14 mouse cellular contexts compared by ENCODE assay signal in genomic region chr5:113453356-113453755, GRCm38 (mm10). TPM values are rescaled to one million over a fixed set of nuclear protein-coding genes. Genes with fewer than 3 reads are reported as not detected.
A peak's percentile ranks its signal among the peaks of the same experiment; 100 is the strongest.
DNase-seq lines count a peak whose midpoint lies in the region; ATAC-seq and TF ChIP-seq lines count a peak whose summit lies in the region.
"Had no signal": no experiment of that assay in that cellular context is flagged by ENCODE, and none has a peak within 500 bp of the region (broad histone marks: within the 10 kb centered on the region; RNA-seq: fewer than 3 reads in every experiment).

No protein-coding gene starts in this region.

- H3K9me3 ChIP-seq in forebrain, embryonic 10.5 days: peaks cover 12% of the 10 kb centered on the region; the same call in 1 of the 2 replicates
- no peaks in the 10 kb centered on the region for H3K9me3 ChIP-seq in forebrain, embryonic 15.5 days
- H3K9me3 ChIP-seq in midbrain, embryonic 10.5 days (replicated peaks): peaks cover 3% of the 10 kb centered on the region; the same call in 1 of the 2 replicates
- no peaks in the 10 kb centered on the region for H3K9me3 ChIP-seq in neural tube, embryonic 15.5 days (replicated peaks)

- no peaks in the 10 kb centered on the region for H3K36me3 ChIP-seq in forebrain, embryonic 10.5 days (replicated peaks)
- H3K36me3 ChIP-seq in forebrain, embryonic 15.5 days: no peaks in the 10 kb centered on the region
- no peaks in the 10 kb centered on the region for H3K36me3 ChIP-seq in midbrain, embryonic 10.5 days
- no peaks in the 10 kb centered on the region for H3K36me3 ChIP-seq in neural tube, embryonic 15.5 days
- H3K36me3 ChIP-seq: liver, embryonic 13.5 days had no signal

- peak overlapping the region; percentile 81 for H3K27ac ChIP-seq in forebrain, embryonic 10.5 days
- H3K27ac ChIP-seq in forebrain, embryonic 15.5 days (replicated peaks): no peak overlapping the region
- H3K27ac ChIP-seq in midbrain, embryonic 10.5 days (replicated peaks): peak overlapping the region; percentile 82
- 0 out of 2 replicates have a peak overlapping the region, but pooled peaks have one; percentile 6 for H3K27ac ChIP-seq in neural tube, embryonic 15.5 days (replicated peaks)
- no peak overlapping the region for H3K27ac ChIP-seq in gastrocnemius, adult 2 months
- H3K27ac ChIP-seq: liver, embryonic 13.5 days had no signal

- H3K4me3 ChIP-seq in forebrain, embryonic 10.5 days: no peak overlapping the region
- no peak overlapping the region for H3K4me3 ChIP-seq in forebrain, embryonic 15.5 days
- H3K4me3 ChIP-seq in midbrain, embryonic 10.5 days: peak overlapping the region; percentile 1; the same call in 1 of the 2 replicates
- H3K4me3 ChIP-seq in neural tube, embryonic 15.5 days (replicated peaks): no peak overlapping the region
- H3K4me3 ChIP-seq in gastrocnemius, adult 2 months: no peak overlapping the region
- H3K4me3 ChIP-seq: erythroblast, embryonic 14.5 days; liver, embryonic 13.5 days; myocyte had no signal

- H3K4me2 ChIP-seq in forebrain, embryonic 15.5 days (replicated peaks): no peak overlapping the region
- no peak overlapping the region for H3K4me2 ChIP-seq in neural tube, embryonic 15.5 days
- H3K4me2 ChIP-seq: liver, embryonic 13.5 days had no signal

- 5% methylated on average over 4 of the region's 4 CpGs for WGBS in forebrain, embryonic 10.5 days
- WGBS in forebrain, embryonic 15.5 days: 1% methylated on average over 4 of the region's 4 CpGs
- 2% methylated on average over 4 of the region's 4 CpGs for WGBS in midbrain, embryonic 10.5 days
- 4% methylated on average over 4 of the region's 4 CpGs for WGBS in neural tube, embryonic 15.5 days

- H3K4me1 ChIP-seq in forebrain, embryonic 10.5 days: peaks cover 49% of the 10 kb centered on the region
- peaks cover 6% of the 10 kb centered on the region for H3K4me1 ChIP-seq in forebrain, embryonic 15.5 days
- peaks cover 43% of the 10 kb centered on the region for H3K4me1 ChIP-seq in midbrain, embryonic 10.5 days
- H3K4me1 ChIP-seq in neural tube, embryonic 15.5 days: peaks cover 17% of the 10 kb centered on the region
- H3K4me1 ChIP-seq: liver, embryonic 13.5 days had no signal

- DNase-seq in forebrain, embryonic 10.5 days (ENCODE audit: extremely low spot score, low spot score): peak; percentile 63
- DNase-seq in kidney, postnatal 10 days: peak; percentile 22
- DNase-seq in kidney, adult 11 months: no peak
- DNase-seq in midbrain, embryonic 10.5 days (ENCODE audit: low spot score): peak; percentile 74
- no peak for DNase-seq in gastrocnemius, adult 2 months
- no peak for DNase-seq in B cell, adult 2 months
- DNase-seq: adrenal gland, adult 2 months; gastrocnemius, postnatal 14 days; liver, embryonic 13.5 days; lung, postnatal 36 days had no signal

- no peak for ATAC-seq in forebrain, embryonic 15.5 days (replicated peaks)
- no peak for ATAC-seq in neural tube, embryonic 15.5 days (ENCODE audit: low FRiP score)

- H3K9ac ChIP-seq in forebrain, embryonic 15.5 days (replicated peaks): no peak overlapping the region
- no peak overlapping the region for H3K9ac ChIP-seq in neural tube, embryonic 15.5 days (replicated peaks)
- H3K9ac ChIP-seq: liver, embryonic 13.5 days had no signal

- intact Hi-C loops in gastrocnemius, adult 2 months (cut with DNase I): no loop called here

- H3K27me3 ChIP-seq in forebrain, embryonic 10.5 days (ENCODE audit: poor library complexity, severe bottlenecking): 0 out of 2 replicates have a peak, but pooled peaks cover under 1% of the 10 kb centered on the region
- H3K27me3 ChIP-seq in forebrain, embryonic 15.5 days: no peaks in the 10 kb centered on the region
- H3K27me3 ChIP-seq in midbrain, embryonic 10.5 days (ENCODE audit: low read depth, poor library complexity, severe bottlenecking): no peaks in the 10 kb centered on the region; the same call in 1 of the 2 replicates
- no peaks in the 10 kb centered on the region for H3K27me3 ChIP-seq in neural tube, embryonic 15.5 days (replicated peaks)
- H3K27me3 ChIP-seq: liver, embryonic 13.5 days had no signal

- no peak for TF ChIP-seq CTCF in gastrocnemius, adult 2 months (IDR thresholded peaks at IDR 0.05)

RNA-seq across cellular contexts. Expression of gene Wscd2, which starts 36.8 kb away (rescaled TPM):
- 3.9 and 4.5 TPM in 2 replicates for polyA plus RNA-seq in forebrain, embryonic 10.5 days (2016; fragmentation: Nextera tagmentation; extraction: Ambion mirVana)
- polyA plus RNA-seq in forebrain, embryonic 15.5 days (2015; fragmentation: Nextera tagmentation; extraction: Ambion mirVana): 7.9 and 8.4 TPM in 2 replicates
- polyA plus RNA-seq in midbrain, embryonic 10.5 days (2016; fragmentation: Nextera tagmentation; extraction: Ambion mirVana): 9.2 and 11.8 TPM in 2 replicates
- polyA plus RNA-seq in neural tube, embryonic 15.5 days (2015; fragmentation: Nextera tagmentation; extraction: Ambion mirVana): 18.2 and 22.6 TPM in 2 replicates
- total RNA-seq in gastrocnemius, adult 2 months (2021): under 1 TPM; 0.08 to 0.36 TPM
- polyA plus RNA-seq: erythroblast, embryonic 14.5 days; myocyte had no signal

Comparison
In these comparisons a context has a peak if more than half of its experiments do, and no peak if none do; other contexts are left out.
1. DNase-seq: peak in forebrain, embryonic 10.5 days (single experiment), kidney, postnatal 10 days (single experiment) and midbrain, embryonic 10.5 days (single experiment); none in kidney, adult 11 months (single experiment), gastrocnemius, adult 2 months (single experiment) and B cell, adult 2 months (0 of 2).
2. H3K27ac ChIP-seq: peak in forebrain, embryonic 10.5 days (single experiment), midbrain, embryonic 10.5 days (single experiment) and neural tube, embryonic 15.5 days (single experiment); none in forebrain, embryonic 15.5 days (single experiment) and gastrocnemius, adult 2 months (single experiment).